Mouse (Mus musculus) gastrocnemius, postnatal 10 days (tissue): ENCODE results near the gene Arhgap33. TPM values are rescaled to one million over a fixed set of nuclear protein-coding genes. Genes with fewer than 3 reads are reported as not detected.
"Not testable (repeated sequence)": the region's sequence is repeated elsewhere in the genome, so short reads cannot be mapped to it uniquely, and the experiment has no call there.

Experiments
- DNase-seq: peaks from one replicate; pipeline ENCODE4 v3.0.0; 2021; ENCODE audit warnings: mixed read lengths
- total RNA-seq, 2 experiments: library from RNA; stranded (reverse); gene quantifications; 2 replicates each; pipeline ENCODE4 v1.2.3; 2021

Gene Arhgap33
- total RNA-seq, 2 experiments from 2014 or later, result 3.2 to 4.8 TPM

GRCm38 (mm10) chr7:30553021-30553589 lies 18.2 kb upstream of the Arhgap33 start:
- peak; percentile 72 for DNase-seq

- DNase-seq, result peak; percentile 95
Observed at GRCm38 (mm10) chr7:30552102-30553020, 17.5 kb upstream of the Arhgap33 start, which contains the start of the genes Hspb6 and Proser3. Gene Hspb6, plus strand, starts transcription at chr7:30552178. Gene Proser3, minus strand, starts transcription at chr7:30552299.

DNA sequence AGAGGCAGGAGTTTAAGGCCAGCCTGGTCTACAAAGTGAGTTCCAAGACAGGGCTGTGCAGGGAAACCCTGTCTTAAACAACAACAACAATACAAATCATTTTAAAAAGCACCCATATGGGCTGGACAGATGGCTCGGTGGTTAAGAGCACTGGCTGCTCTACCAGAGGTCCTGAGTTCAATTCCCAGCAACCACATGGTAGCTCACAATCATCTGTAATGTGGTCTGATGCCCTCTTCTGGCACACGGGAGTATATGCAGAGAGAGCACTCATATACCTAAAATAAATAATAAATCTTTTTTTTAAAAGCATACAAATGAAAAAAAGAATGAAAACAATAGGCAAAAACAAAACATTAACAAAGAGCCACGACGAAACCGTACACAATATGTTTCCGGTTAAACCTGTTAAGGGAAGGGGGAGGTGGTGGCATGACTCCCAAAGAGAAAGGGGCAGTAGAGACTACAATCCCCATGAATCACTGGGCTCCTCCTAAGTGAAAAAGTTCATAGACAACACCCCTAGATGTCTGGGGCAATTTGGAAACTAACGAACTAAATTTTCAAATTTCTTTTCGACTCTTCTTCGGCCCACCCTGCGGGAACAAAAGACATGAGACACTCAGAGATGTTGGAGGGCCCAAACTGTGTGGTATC lies 16.7 kb upstream of the Arhgap33 start:
- DNase-seq, result no peak

- DNase-seq, result no peak
Observed at GRCm38 (mm10) chr7:30550603-30551002, 15.7 kb upstream of the Arhgap33 start.

- DNase-seq, result no peak
Observed at GRCm38 (mm10) chr7:30549880-30550279, 15.0 kb upstream of the Arhgap33 start.

DNA sequence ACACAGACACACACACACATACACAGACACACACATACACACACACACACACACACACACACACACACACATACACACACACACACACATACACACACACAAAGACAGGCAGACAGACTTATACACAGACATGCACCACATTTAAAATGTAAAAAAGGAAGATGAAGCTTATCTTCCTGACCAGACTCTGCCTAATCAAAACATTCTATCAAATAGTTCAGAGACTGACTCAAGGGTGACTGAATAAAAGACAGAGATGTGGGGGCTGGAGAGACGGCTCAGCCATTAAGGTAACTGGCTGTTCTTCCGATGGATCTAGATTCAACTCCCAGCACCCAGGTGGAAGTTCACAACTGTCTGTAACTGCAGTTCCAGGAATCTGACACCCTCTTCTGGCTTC lies 9.5 kb upstream of the Arhgap33 start:
- DNase-seq, result no peak

DNA sequence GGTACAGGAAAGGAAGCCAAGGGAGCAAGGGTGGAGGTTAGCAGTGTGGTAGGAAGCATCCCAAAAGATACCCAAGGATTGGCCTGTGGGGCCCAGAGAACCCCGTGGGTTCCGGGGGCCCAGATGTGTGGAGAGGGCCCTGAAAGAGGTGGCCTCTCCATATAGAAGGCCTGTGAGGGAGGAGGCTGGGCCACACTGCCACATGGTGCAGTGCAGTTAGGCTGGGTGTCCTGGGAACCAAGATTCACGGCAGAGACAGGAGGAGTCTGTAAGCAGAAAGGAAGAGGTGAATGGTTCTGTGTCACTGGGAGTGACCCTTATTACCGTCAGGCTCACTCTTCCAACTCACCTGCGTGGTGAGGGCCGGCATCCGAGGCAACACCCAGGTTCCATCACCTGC lies 5.7 kb upstream of the Arhgap33 start:
- no peak for DNase-seq

- DNase-seq, result no peak
Observed at GRCm38 (mm10) chr7:30533941-30534632, 773 bp downstream of the Arhgap33 start.

- DNase-seq, result no peak
Observed at GRCm38 (mm10) chr7:30532931-30533330, 1.9 kb downstream of the Arhgap33 start.

DNA sequence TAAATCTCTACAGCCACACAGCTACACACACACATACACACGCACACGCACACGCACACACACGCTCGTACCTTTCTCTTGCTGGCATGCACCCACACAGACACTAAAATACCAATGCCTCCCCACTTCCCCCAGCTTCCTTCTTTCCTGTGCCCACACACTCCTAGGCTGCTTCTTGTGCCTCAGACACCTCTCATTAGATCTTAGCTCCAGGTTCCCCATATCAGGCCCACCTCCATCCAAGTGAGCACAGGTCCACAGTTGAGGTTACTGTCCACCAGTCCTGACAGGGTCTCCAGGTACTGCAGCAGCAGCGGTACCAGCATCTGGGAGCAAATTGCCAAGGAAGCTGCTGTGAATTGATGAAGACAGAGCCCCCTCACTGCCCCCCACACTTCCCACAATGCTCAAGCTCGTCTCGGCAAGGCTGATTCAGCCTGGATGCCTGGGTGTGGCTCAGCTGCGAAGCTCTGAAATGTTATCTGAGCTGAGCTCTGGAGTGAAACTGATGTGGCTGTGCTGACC lies 3.5 kb downstream of the Arhgap33 start:
- no peak for DNase-seq

DNA sequence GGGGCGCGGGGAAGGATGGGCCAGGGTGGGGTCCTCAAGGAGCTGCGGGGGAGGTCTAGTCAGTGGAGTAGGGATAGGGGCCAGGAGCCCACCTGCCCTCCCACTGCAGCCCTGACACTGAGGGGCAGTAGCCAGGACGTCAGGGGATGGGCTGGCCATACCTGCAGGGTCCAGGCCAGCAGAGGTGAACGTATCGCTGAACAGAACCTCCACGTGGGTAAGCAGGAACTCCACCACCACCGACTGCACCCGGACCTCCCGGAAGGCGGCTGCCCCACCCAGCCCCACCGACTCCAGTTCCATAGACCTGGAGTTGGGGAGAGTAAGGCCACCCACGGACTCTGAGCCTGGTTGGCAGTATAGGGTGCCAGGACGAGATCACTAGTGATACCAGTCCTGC lies 7.9 kb downstream of the Arhgap33 start:
- DNase-seq, result no peak

DNA sequence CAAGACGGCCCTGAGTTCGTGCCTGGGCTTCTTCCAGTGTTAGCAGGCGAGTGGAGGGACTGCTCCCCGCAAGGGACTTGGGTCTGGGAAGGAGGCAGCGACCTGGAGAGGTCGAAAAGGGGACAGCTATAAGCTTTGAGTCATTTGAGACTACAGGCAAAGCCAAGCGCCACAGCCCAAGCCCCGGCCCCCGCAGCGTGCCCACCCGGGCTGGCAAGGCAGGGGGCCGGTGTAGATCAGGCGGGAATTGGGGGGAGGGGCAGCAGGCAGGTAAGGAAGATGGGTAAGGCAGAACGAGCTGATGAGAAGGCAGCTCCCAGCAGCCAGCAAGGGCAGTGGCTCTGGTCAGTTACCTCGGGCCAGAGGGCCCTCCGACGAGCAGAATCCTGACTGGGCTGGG lies 8.5 kb downstream of the Arhgap33 start:
- no peak for DNase-seq

GRCm38 (mm10) chr7:30525954-30526353 lies 8.9 kb downstream of the Arhgap33 start:
- no peak for DNase-seq

- no peak for DNase-seq
Observed at GRCm38 (mm10) chr7:30524487-30524886, 10.4 kb downstream of the Arhgap33 start.

GRCm38 (mm10) chr7:30522871-30523270 lies 12.0 kb downstream of the Arhgap33 start:
- DNase-seq, result no peak

GRCm38 (mm10) chr7:30520856-30521255 lies 14.0 kb downstream of the Arhgap33 start:
- DNase-seq, result no peak

DNA sequence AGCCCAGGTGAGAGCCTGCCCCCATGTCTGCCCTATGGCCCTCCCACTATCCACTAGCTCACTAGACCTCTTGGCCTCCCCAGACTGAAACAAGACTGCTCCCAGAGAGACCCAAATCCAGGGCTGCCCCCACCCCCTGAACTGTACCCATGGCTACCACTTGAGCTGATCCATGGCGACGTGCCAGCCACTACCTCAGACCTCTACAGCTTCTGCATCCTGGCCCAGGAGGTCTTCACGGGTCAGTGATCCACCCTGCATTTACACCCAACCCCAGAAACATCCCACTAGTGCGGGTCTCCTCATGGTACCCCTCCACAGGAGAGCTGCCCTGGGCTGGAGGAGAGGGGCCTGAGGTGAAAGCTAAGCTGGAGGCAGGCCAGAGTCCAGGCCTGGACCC lies 14.5 kb downstream of the Arhgap33 start:
- DNase-seq, result no peak

- DNase-seq, result no peak
Observed at GRCm38 (mm10) chr7:30518325-30518724, 16.5 kb downstream of the Arhgap33 start.

DNA sequence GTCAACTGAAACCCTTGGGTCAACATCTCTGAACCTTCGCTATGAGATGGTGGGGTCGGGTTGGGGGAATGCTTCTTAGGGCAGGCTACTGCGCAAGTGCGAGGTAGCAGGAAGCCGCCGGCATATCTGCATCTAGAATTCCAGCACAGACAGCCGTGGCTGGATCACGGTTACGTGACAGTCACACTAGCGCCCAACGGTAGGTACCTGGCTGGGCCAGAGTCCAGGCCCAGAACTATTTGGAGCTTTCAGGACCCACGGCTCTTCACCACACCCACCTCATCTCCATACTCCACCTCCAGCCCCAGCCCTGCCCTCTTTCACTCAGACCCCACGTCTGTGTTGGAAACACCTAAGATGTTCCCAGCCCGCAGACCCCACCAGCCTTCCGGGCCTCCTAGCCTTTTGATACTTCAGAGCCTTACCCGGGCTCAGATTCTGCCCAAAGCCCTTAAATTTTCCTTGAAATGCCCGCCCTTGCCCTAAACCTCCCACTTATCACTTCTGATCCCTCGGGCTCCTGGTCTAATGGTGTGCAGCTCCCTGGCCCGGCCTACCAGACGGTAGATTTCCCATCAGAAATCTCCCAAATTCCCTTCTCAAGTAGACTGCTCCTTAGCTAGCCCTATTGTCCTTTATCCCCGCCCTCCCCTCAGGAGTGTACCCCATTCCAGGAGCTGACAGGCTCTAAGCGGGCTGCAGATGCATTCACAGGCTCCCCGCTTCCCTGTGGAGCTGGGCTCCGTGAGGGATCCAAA lies 19.7 kb downstream of the Arhgap33 start:
- no peak for DNase-seq

DNA sequence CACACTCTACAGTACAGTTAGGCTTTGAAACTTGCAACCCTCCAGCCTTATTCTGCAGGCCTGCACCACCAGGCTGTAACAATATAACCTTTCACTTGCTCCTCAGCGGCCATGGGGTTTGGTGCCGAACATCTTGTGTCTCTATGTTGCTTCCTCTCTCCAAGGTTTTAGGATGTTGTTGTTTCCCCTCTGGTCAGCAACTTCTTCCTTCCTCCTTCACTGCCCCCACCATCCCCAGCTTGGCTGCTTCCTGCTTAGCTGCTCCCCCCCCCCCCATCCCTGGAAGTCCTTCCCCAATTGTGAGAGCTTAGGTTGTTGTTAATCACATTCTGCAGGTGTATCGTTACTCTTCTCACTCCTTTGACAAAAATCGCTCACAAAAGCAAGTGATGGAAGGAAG lies 26.8 kb downstream of the Arhgap33 start:
- no peak for DNase-seq

GRCm38 (mm10) chr7:30501159-30501558 lies 33.7 kb downstream of the Arhgap33 start:
- DNase-seq, result not testable (repeated sequence)
